Mouse (Mus musculus): ENCODE data around the gene Psg18. TPM values are rescaled to one million over a fixed set of nuclear protein-coding genes. Genes with fewer than 3 reads are reported as not detected.
"Not testable (repeated sequence)": the region's sequence is repeated elsewhere in the genome, so short reads cannot be mapped to it uniquely, and the experiment has no call there.

Gene Psg18
- polyA plus RNA-seq (2011; ENCODE audit: insufficient read depth, insufficient read length, low replicate concordance, missing spikeins) = not detected in 2 replicates

- H3K4me1 ChIP-seq (ENCODE audit: control insufficient read depth, insufficient read depth, low read length); H3K27ac ChIP-seq (ENCODE audit: control insufficient read depth, insufficient read depth, low read depth, low read length, poor library complexity); H3K4me3 ChIP-seq (replicated peaks; ENCODE audit: control insufficient read depth, low read depth, low read length): not testable (repeated sequence)
- WGBS = 56% methylated on average over 3 of the region's 3 CpGs
These were observed at the start of gene Psg18 for GRCm38 (mm10) chr7:18354909-18355308. TSS of gene Psg18 (minus strand) at chr7:18355009.

GRCm38 (mm10) chr7:18403407-18403806 lies 48.6 kb upstream of the Psg18 start:
- TF ChIP-seq CTCF (IDR thresholded peaks at IDR 0.05; ENCODE audit: control insufficient read depth, insufficient read depth, low read length) (no peak), POLR2A (IDR thresholded peaks at IDR 0.05; ENCODE audit: borderline replicate concordance, control insufficient read depth, low read depth, low read length) (no peak)
- Histone ChIP-seq H3K4me3 (replicated peaks; ENCODE audit: control insufficient read depth, low read depth, low read length) (no peak overlapping the region), H3K4me1 (ENCODE audit: control insufficient read depth, insufficient read depth, low read length) (no peaks in the 10 kb centered on the region), H3K27ac (ENCODE audit: control insufficient read depth, insufficient read depth, low read depth, low read length, poor library complexity) (no peak overlapping the region)
- 33% methylated on average over 11 of the region's 11 CpGs for WGBS

GRCm38 (mm10) chr7:18402527-18403237 lies 47.9 kb upstream of the Psg18 start:
- 31% methylated on average over 30 of the region's 35 CpGs for WGBS
- no peaks in the 10 kb centered on the region for H3K4me1 ChIP-seq (ENCODE audit: control insufficient read depth, insufficient read depth, low read length)
- no peak overlapping the region for H3K27ac ChIP-seq (ENCODE audit: control insufficient read depth, insufficient read depth, low read depth, low read length, poor library complexity)
- TF ChIP-seq POLR2A (IDR thresholded peaks at IDR 0.05; ENCODE audit: borderline replicate concordance, control insufficient read depth, low read depth, low read length) (no peak), CTCF (IDR thresholded peaks at IDR 0.05; ENCODE audit: control insufficient read depth, insufficient read depth, low read length) (no peak)
- H3K4me3 ChIP-seq (replicated peaks; ENCODE audit: control insufficient read depth, low read depth, low read length) = no peak overlapping the region

GRCm38 (mm10) chr7:18391483-18391882 lies 36.7 kb upstream of the Psg18 start:
- not testable (repeated sequence) for H3K27ac ChIP-seq (ENCODE audit: control insufficient read depth, insufficient read depth, low read depth, low read length, poor library complexity); H3K4me3 ChIP-seq (replicated peaks; ENCODE audit: control insufficient read depth, low read depth, low read length); H3K4me1 ChIP-seq (ENCODE audit: control insufficient read depth, insufficient read depth, low read length)
- WGBS = 73% methylated on average over 4 of the region's 4 CpGs

GRCm38 (mm10) chr7:18378295-18378694 lies 23.5 kb upstream of the Psg18 start:
- H3K4me1 ChIP-seq (ENCODE audit: control insufficient read depth, insufficient read depth, low read length) = no peaks in the 10 kb centered on the region
- 43% methylated on average over 2 of the region's 2 CpGs for WGBS
- H3K4me3 ChIP-seq (replicated peaks; ENCODE audit: control insufficient read depth, low read depth, low read length) = no peak overlapping the region
- TF ChIP-seq CTCF (IDR thresholded peaks at IDR 0.05; ENCODE audit: control insufficient read depth, insufficient read depth, low read length) = no peak
- TF ChIP-seq POLR2A (IDR thresholded peaks at IDR 0.05; ENCODE audit: borderline replicate concordance, control insufficient read depth, low read depth, low read length) = no peak
- no peak overlapping the region for H3K27ac ChIP-seq (ENCODE audit: control insufficient read depth, insufficient read depth, low read depth, low read length, poor library complexity)

GRCm38 (mm10) chr7:18335411-18335810 lies 19.4 kb downstream of the Psg18 start:
- H3K4me1 ChIP-seq (ENCODE audit: control insufficient read depth, insufficient read depth, low read length); H3K27ac ChIP-seq (ENCODE audit: control insufficient read depth, insufficient read depth, low read depth, low read length, poor library complexity); H3K4me3 ChIP-seq (replicated peaks; ENCODE audit: control insufficient read depth, low read depth, low read length): not testable (repeated sequence)
- WGBS = 70% methylated on average over 6 of the region's 6 CpGs

Other genes with a start within 250 kb of the Psg18 start
- not detected in 2 replicates for gene Igfl3, start 178.5 kb downstream of the Psg18 start, polyA plus RNA-seq (2011; ENCODE audit: insufficient read depth, insufficient read length, low replicate concordance, missing spikeins)
- gene Mill1, start 109.7 kb downstream of the Psg18 start, polyA plus RNA-seq (2011; ENCODE audit: insufficient read depth, insufficient read length, low replicate concordance, missing spikeins) = not detected in 2 replicates
- gene Psg28, start 77.0 kb upstream of the Psg18 start, polyA plus RNA-seq (2011; ENCODE audit: insufficient read depth, insufficient read length, low replicate concordance, missing spikeins) = not detected in 2 replicates
- gene Psg26, start 129.2 kb upstream of the Psg18 start, polyA plus RNA-seq (2011; ENCODE audit: insufficient read depth, insufficient read length, low replicate concordance, missing spikeins) = not detected in 2 replicates
- gene Psg25, start 177.3 kb upstream of the Psg18 start, polyA plus RNA-seq (2011; ENCODE audit: insufficient read depth, insufficient read length, low replicate concordance, missing spikeins) = not detected in 2 replicates
- gene Psg27, start 212.3 kb upstream of the Psg18 start, polyA plus RNA-seq (2011; ENCODE audit: insufficient read depth, insufficient read length, low replicate concordance, missing spikeins) = not detected in 2 replicates

All from bone marrow, adult 2 months (tissue).